Mouse (Mus musculus) small intestine, adult 2 months (tissue): Measurements from ENCODE around the gene Tbrg1.

Experiments used
- CTCF ChIP-seq: fragments of 200-500 bp; IDR thresholded peaks from 2 replicates; pipeline ENCODE4 v1.5.1; 2012; ENCODE audit warnings: low read depth, mild to moderate bottlenecking, control low read depth, inconsistent platforms, low read length, moderate library complexity, mixed read lengths; ENCODE audit not compliant: insufficient replicate concordance, insufficient read length; ENCODE audit errors: extremely low read depth
- POLR2A ChIP-seq: fragments of 200-500 bp; IDR thresholded peaks from 2 replicates; pipeline ENCODE4 v1.6.1; 2012; ENCODE audit warnings: low read depth, mild to moderate bottlenecking, control low read depth, inconsistent platforms, low read length, moderate library complexity

DNA sequence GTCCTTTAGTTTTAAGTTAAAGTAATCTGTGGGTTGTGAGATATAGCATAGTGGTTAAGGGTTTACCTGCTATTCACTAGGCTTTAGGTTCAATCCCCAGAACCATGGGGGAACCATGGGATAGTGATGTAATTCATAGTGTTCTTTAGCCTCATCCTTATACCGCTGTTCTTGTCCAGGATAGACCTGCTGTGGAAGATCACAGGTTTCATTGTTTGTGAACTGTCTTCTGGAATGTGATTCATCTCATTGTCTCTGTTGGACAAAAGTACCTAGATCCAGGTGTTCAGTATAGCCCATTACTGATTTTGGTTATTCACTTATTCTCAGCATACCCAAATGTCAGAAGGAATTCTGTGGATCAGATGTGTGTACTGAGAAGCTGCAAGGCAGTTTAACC, 29.8 kb downstream of the Tbrg1 start:
- TF ChIP-seq CTCF (no peak), POLR2A (no peak)
